Mouse (Mus musculus): ENCODE results near the gene Csf3.
"Not testable (repeated sequence)": the region's sequence is repeated elsewhere in the genome, so short reads cannot be mapped to it uniquely, and the experiment has no call there.

The Csf3 gene

DNA sequence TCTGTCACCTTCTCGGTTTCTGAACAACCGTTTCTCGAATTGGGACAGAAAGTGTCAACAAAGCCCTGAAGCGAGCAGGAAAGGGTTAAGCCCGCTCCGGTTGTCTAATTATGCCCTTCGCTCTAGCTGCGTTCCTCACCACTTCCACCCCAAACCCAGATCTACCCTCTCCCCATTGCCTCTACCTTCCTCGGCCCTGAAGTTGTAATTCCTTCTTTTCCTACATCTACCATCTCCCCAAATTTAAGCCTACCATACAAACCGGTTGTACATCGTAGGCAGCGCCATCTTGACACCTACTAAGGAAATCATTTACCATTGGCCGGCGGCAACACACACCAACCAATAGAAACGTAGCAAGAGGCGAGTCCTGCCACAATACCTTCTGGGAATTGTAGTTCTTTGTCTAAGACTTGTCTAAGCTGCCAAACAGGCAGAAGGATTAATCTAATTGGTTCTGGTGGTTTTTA, 28.1 kb downstream of the Csf3 start, which contains the start of gene Med24:
TSS of gene Med24 (minus strand) at position 317 of the 470 bp plus-strand sequence.
- DNase-seq (ENCODE audit: low read depth) = peak; percentile 92

DNA sequence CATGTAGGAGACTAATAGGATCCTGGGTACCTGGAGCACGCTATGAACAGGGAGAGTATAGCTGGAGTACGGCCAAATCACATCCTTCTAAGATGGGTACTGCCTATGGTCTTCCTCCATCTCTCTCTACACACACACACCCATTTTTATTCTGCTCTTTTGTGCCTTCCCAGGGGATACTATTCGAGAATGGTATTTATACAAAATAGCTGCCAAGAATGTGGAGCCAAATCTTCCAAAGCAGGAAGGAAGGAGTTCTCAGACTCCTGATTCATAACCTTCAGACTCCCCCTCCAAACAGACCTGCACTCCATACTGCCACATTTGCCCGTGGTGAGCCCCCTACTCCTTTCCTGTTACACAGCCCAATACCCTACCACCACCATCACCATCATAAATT, 29.7 kb downstream of the Csf3 start:
- DNase-seq (ENCODE audit: low read depth) = peak; percentile 71

DNA sequence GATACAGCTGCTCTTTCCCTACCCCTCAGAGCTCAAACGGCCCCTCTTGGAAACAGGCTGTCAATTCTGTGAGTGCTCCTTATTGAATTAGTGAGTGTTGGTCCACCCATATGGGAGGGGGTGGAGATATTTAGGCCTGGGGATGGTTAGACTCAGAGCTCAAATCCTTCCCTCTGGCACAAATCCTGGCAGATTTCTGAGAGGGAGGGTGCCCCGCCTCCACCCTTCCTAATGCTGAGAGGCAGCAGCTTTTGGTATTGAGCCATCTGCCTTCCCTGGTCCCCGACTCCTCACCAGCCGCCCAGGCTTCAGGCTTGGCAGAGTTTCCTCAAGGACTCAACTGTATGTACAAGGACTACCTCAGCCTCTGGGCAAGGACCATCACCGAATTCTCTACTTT, 30.1 kb downstream of the Csf3 start:
- DNase-seq (ENCODE audit: low read depth) = peak; percentile 85

DNA sequence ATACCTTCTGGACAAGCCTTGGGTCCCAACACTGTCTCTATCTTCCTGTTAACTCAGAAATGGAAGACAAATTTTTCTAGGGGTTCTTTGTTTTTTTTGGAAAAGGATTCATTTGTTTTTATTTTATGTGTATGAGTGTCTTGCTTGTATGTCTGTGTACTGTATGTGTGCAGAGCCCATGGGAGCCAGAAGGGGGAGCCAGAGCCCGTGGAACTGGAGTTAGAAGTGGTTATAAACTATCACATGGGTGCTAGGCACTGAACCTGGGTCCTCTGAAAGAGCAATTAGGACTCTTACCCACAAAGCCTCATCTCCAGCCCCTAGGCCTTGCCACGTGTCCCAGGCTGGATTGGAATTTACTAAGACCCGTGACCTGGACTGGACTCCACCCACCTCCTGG, 33.0 kb downstream of the Csf3 start:
- DNase-seq (ENCODE audit: low read depth) = peak; percentile 33

DNA sequence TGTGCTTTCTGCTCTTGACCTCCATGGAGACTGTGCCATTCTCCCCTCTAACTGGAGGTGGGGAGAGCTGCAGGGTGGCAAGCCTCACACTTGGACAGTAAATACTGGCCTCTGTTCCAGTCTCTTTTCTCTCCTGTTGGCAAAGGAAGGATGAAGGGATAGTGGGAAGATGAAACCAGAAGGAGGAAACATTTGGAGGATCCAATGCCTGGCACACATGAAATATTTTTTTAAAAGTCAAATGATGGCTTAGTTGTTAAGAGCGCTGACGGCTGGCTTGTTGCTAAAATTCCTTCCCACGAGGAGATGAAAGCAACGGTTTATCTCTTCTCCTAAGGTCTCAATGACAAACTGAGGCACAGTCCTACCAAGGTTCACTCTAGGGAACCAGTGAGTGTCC, 34.0 kb downstream of the Csf3 start:
- no peak for DNase-seq (ENCODE audit: low read depth)

DNA sequence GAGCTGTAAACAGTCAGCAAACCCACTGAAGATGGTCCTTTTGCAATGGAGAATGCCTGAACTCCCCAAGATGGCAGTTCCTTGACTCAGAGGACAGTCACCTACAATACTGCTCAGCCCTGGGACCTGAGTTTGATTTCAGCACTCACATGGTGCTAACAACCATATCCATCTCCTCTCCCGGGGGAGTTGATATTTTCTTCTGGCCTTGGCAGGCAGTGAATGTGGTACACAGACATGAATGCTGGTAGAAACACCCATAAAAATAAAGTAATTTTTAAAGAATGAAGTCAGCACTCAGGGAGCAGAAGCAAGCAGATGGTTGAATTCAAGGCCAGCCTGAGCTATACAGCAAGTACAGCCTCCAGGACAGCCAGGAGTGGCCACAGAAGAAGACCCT, 35.1 kb downstream of the Csf3 start:
- DNase-seq (ENCODE audit: low read depth) = peak; percentile 71

DNA sequence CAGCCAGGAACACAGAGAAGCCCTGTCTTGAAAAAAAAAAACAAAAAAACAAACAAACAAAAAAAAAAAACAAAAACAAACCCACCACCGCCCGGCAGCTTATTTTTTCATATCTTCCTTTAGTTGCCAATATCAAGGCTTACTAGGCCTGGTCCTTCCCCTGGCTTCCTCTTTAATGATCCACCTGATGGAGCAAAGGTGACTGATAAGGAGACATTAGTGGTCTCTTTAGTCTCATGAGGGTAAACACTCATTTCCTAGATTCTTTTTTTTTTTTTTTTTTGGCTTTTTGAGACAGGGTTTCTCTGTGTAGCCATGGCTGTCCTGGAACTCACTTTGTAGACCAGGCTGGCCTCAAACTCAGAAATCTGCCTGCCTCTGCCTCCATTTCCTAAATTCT, 36.2 kb downstream of the Csf3 start:
- DNase-seq (ENCODE audit: low read depth) = not testable (repeated sequence)

DNA sequence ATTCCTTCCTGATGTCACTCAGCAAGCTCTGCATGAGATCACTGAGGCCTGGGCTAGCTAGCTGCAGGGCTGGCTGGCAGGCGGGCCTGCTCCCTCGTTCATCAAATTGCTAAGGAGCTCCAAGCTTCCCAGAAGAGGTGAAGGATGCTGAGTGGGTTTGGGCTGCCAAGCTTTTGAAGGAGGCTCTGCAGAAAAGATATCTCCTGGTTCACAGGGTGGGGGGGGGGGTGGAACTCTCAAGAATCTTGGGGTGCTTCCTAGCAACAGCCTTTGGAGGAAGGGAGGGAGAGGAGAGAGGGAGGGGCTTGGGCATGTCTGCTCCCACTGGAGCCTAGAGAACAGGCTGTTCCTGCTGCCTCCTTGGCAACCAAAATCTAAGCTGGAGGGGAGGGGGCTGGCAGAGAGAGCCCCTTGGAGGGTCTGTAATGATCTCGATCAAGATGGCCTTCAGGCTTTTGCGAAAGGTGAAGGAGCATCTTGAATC, 37.4 kb downstream of the Csf3 start:
- DNase-seq (ENCODE audit: low read depth) = peak; percentile 28

DNA sequence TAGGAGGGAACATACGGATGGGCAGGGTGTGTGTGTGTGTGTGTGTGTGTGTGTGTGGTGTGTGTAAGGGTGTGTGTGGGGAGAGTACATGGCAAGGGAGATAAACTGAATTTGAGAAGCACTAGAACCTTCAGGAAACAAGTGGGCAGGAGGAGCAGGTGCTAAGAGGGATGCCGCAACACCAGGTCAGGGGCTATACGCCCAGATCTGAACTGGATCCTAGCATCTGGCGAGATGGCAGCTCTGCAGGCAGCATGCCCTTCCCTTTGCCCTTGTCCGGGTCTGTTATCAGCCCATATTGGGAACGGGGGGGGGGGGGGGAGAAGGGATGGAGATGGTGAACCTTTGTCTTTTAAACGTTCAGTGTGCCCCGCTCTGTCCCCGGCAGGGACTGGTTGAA, 37.9 kb downstream of the Csf3 start:
- DNase-seq (ENCODE audit: low read depth) = no peak

DNA sequence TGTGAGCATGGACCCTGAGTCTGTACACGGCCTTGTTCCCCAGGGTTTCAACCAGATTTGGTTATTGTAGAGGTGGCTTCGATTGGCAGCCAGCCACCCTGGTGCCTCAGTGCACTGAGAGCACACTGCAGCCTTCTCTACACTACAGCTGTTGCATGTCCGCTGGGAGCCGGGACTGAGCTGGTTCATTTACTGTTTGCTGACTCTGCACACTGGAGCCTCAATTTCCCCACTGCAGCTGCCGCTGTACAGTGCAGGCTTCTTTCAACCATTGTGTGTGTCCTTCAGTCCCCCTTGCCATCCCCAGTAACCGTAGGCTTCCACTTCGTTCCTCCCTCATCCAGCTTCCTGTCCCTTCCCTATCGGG, 38.9 kb downstream of the Csf3 start:
- DNase-seq (ENCODE audit: low read depth) = no peak

DNA sequence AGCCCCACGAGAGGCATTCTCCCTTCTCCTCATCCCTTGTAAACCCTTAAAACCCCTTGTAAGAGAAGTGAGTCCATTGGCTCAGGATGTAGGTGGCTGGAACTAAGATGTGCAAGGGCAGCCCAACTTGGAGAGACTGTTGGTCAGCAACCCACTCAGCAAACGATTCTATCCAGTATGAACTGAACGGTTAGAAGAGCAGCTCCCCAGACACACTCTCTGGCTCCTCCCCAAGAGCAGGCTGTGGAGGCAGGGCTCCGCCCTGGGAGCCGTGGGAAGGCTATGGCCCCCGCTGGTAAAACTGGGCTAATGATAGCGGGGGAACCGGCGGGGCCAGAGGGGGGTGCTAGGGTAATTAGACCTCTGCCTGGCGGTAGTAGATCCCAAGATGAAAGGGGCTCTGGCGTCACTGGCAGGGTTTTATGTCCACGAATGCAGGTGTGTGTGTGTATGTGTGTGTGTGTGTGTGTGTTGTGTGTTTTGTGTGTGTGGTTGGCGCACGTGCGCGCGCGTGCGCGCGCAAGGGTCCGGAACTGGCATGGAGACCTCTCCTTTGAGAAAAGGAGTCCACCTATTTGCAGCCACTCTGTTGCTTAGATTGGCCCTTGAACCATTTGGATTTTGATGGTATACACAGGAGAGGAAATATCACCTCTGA, 39.5 kb downstream of the Csf3 start, which contains the start of gene Thra:
TSS of gene Thra (plus strand) at position 246 of the 658 bp plus-strand sequence.
- peak; percentile 86 for DNase-seq (ENCODE audit: low read depth)

DNA sequence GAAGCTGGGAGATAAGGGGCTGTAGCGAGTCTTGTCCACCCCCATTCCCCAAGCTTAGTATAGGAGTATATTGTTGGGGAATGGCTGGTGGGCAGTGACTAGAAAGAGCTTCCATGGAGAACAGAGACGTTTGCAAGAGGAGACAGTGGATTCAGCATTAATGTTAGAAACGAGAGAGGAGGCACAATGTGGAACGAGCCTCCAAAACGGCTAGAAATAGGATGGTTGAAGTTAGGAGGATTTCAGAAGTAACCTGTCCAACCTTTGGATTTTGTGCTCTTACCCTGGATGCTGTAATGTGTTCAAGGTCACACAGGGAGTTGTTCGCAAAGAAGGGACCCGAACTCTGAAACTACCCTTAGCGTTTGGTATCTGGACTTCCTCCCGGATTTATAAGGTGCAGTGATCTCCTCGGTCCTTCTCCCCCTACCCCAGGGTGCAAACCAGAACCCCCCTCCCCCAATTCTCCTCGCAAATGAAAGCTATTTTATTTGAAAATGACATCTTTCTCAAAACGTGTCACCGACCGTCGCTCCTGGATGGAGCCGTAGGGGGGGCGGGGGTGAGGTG, 40.1 kb downstream of the Csf3 start:
- DNase-seq (ENCODE audit: low read depth) = no peak

DNA sequence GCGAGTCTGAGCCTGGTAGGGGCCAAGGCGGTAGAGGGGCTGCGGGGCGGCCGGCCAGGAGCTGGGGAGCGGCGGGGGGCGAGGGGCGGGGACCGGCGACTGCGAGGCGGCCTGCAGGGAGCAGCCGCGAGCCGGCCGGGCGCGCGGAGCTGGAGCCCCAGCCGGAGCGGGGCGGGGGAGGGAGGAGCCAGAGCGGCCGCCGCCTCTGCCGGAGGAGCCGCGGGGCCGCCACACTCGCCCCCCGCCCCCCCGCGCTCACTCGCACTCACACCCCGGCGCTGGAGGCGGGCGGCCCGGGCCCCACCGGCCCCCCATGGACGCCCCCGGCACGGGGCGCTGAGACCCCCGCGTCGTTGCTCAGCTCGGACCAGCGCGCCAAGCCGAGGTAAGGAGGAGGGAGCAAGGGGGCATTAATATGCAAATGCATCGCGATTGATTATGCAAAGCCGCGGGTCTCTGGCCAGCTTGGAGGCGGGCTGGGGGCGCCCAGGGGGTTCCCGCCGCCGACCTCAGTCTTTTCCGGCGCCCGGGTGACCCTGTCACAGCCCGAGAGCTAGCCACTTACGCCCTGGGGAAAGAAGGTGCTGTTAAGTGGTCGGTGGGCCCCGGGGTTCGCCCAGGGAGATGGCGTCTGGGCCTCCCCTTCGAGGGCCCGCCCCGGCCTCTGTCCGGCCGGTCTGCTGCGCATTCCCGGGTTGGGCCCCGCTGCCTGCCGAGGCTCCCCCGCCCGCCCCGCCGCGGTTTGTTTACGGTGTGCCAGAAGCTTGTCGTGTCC, 40.7 kb downstream of the Csf3 start:
- DNase-seq (ENCODE audit: low read depth) = peak; percentile 90

DNA sequence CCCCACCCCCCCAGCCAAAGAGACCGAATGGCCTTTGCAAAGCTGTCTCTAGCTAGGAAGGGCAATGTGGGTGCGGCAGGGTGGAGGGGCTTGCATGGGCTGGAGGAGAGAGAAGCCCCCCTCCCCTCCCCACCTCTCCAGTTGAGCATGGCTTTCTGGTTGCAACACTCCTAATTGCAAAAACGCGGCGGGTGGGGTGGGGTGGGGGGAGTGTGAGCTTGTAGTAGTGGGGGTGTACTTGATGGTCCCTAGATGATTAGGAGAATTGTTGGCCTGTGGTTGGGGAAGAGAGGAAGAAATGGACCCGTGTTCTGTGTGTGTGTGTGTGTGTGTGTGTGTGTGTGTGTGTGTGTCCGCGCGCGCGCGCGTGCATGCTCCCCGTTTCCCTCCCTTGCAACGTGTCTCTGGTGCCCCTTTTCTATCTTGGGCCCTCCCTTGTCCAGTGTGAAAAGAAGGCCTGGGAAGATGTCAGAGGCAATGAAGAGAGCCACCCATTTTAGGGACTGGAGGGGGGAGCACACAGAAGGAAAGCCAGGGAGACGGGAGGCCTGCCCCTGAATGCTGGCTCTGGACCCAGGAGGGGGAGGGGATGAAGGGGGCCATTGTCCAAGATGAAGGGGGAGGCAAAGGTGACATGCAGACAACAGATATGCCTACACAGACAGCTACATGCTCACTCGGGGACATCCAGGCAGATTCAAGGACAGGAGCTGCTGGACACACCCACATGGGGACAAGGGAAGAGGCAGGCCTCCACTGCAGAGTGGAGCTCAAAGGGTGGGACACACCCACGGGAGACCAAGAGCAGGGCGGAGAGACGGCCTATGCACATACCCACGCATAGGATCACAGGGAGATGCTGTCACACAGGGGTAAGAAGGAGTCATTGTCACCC, 41.6 kb downstream of the Csf3 start:
- peak; percentile 62 for DNase-seq (ENCODE audit: low read depth)

DNA sequence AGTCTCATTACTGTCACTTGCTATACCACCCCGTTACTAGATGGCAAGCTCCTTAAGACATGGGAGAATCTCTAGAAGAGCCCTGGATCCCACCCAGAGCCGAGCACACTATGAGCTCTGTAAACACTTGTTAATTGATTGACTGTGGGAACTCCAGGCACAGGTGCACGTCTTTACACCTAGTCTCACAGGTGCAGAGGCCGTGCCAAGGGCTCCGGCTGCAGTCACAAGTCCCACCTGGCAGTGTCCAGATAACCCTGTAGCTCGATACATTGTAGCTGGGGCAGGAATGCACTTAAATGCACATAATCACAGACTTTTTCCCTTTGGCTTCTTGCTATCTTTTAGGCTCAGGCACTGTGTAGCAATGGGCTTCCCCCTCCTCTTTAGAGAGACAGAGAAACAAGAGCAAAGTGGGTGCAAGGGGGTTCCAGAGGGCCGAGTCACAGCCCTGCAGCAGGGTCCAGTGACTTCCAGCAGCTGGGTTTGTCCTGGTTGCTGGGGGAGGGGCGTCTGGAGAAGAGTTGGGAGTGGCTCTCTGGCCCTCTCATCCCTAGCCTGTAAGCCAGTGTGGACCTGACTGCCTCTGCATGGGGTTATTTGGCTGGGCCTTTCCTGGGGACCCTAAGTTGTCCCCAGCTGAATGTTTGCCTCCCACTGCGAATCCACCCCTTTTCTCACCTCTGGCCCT, 42.7 kb downstream of the Csf3 start:
- DNase-seq (ENCODE audit: low read depth) = peak; percentile 52

DNA sequence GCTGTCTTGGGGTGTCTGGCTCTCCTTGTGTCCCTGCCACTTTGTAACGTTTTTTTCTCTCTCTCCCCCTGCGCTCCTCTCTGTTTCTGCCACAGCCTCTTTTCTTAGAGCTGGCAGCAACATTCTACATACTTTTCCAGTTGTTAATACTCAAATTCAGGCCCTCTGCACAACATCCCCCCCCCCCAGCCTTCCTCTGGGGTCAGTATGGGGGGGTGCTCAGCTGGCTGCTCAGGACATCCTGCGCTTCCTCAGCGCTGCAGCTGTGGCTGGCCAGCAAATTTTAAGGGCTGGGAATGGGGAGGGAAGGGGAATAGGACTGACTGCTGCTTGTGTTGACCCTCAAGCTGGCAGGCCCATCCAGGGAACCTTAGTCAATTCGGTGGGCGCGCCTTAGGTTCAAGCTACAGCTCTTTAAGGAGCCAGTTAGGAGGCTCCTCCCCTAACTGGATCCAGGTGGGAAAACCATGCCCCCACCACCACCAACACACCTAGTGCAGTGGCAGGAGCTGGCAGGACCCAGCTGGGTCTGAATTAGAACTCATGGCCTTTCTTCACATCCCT, 43.5 kb downstream of the Csf3 start:
- no peak for DNase-seq (ENCODE audit: low read depth)

DNA sequence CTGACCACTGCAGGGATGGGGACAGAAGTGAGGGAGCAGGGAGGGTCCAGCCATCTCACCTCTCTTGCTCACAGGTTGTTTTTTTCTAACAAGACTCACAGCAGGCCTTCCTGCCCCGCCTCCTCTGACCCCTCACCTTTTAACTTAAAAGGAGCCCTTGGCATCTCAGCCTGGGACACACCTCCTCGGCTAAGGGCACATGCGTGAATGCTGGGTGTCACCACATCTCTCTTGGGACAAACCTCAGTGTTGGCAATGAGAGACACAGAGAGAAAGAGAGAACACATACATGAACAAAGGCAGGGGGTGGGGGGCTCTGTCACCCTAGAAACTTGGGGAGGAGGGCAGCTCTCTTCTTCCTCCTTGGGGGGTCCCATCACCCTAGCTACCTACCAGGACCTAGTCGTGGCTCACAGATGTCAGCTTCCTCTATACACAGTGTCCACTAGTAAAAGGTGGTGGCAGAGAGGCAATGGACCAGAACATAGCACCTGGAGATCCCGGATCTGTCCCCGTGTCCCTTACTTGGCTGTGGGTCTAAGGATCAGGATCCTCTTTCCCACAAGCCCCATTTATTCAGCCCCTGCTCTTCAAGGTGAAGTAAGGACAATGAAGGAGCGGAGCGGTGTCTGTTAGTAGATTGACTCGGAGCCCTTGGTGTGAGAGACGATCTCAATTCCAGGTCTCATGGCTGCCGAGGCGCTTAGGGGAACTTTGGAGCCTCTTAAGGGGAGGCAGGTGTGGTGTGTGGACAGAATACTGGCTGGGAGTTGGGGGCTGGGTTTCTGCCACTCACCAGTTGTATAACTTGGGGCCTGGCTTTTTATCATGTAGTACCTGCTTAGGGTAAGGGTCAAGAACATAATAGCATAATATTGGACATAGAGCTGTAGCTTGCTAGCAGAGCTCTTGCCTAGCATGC, 45.1 kb downstream of the Csf3 start:
- DNase-seq (ENCODE audit: low read depth) = no peak

DNA sequence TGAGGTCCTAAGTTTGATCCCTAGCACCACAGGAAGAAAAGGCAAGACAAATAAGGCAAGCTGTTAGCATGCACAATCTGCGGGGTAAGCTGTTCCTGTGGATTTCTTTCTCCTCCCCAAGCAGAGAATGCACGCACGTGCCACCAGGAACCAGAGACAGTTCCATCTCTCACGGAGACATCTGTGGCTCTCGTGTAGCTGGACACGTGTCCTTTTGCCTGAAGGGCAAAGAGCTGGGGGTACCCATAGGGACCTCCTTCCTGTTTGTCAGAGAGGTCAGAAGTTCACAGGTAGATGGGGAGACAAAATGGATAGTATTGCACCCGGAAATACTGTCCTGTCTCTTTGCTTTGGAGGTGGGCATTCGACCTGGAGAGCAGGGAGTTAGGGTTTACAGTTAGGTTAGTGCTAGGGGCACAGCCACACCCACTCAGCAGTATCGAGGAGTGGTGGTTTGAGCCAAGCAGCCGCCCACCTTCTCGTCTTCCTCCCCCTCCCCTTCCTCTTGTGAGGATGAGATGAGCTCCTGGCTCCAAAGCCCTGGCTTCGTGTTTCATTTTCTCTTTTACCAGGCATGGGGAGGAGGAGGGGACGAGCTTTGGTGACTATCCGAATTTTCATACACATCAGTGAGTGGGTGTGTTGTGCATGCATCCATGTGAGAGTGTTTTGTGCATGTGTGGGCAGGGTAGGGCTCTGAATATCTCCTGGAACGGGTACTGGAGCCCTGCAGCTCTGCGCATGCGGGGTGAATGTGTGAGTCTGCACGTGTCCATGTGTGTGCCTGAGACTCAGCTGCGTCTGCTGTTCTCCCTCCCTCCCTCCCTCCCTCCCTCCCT, 46.0 kb downstream of the Csf3 start:
- peak; percentile 91 for DNase-seq (ENCODE audit: low read depth)

Data from NIH3T3 (cell line).